Mouse (Mus musculus) MEL (cell line): ENCODE measurements around the gene Per1. TPM values are rescaled to one million over a fixed set of nuclear protein-coding genes. Genes with fewer than 3 reads are reported as not detected.
A peak's percentile ranks its signal among the peaks of the same experiment; 100 is the strongest.

Source experiments
- DNase-seq: peaks from one replicate; pipeline ENCODE4 v3.0.0; 2011; ENCODE audit warnings: low read depth, low spot score
- H3K27ac ChIP-seq: 2 replicates; pipeline ENCODE4 v1.5.1; 2012; ENCODE audit warnings: low read depth, mild to moderate bottlenecking, control low read depth, low read length, moderate library complexity; ENCODE audit not compliant: control insufficient read depth
- H3K27me3 ChIP-seq, 2 experiments: fragments of 150-350 bp in 1 of 2; sonication (generic) in 1 of 2; 2 replicates each; pipeline ENCODE4 v1.6.1; 2012; ENCODE audit warnings: low read length in 2 of 2, mild to moderate bottlenecking in 2 of 2, improper control_type of control experiment in 1 of 2, moderate library complexity in 1 of 2; ENCODE audit not compliant: insufficient read depth in 2 of 2, control insufficient read depth in 1 of 2
- H3K36me3 ChIP-seq, 2 experiments: 2 replicates each; pipeline ENCODE4 v1.6.1; 2012 to 2014; ENCODE audit warnings: low read length in 2 of 2, improper control_type of control experiment in 1 of 2, inconsistent platforms in 1 of 2, mild to moderate bottlenecking in 1 of 2; ENCODE audit not compliant: insufficient read depth in 2 of 2, control insufficient read depth in 1 of 2
- H3K4me1 ChIP-seq, 2 experiments: fragments of 150-350 bp in 1 of 2; sonication (generic) in 1 of 2; 2 replicates each; pipeline ENCODE4 v1.6.1; 2012; ENCODE audit warnings: low read length in 2 of 2, improper control_type of control experiment in 1 of 2, mild to moderate bottlenecking in 1 of 2; ENCODE audit not compliant: insufficient read depth in 2 of 2, control insufficient read depth in 1 of 2
- H3K4me3 ChIP-seq, 2 experiments: fragments of 150-350 bp in 1 of 2; sonication (generic) in 1 of 2; 2 replicates each; pipeline ENCODE4 v1.5.1; 2012; ENCODE audit warnings: low read depth in 2 of 2, low read length in 2 of 2, mild to moderate bottlenecking in 2 of 2, moderate library complexity in 2 of 2, control low read depth in 1 of 2, improper control_type of control experiment in 1 of 2; ENCODE audit not compliant: control insufficient read depth in 1 of 2, insufficient read depth in 1 of 2
- H3K79me2 ChIP-seq: 2 replicates; pipeline ENCODE4 v1.6.1; 2012; ENCODE audit warnings: mild to moderate bottlenecking, low read length, moderate library complexity; ENCODE audit not compliant: control insufficient read depth, poor library complexity, insufficient read depth
- H3K9ac ChIP-seq: 2 replicates; pipeline ENCODE4 v1.6.1; 2012; ENCODE audit warnings: low read depth, mild to moderate bottlenecking, control low read depth, low read length, moderate library complexity; ENCODE audit not compliant: control insufficient read depth, poor library complexity, severe bottlenecking
- H3K9me3 ChIP-seq: fragments of 150-350 bp; sonication (generic); replicated peaks from 2 replicates; pipeline ENCODE4 v1.6.1; 2012; ENCODE audit warnings: mild to moderate bottlenecking, low read length, improper control_type of control experiment, moderate library complexity; ENCODE audit not compliant: insufficient read depth
- CHD1 ChIP-seq: IDR thresholded peaks from 2 replicates; pipeline ENCODE4 v1.6.1; 2012; ENCODE audit warnings: low read depth, mild to moderate bottlenecking, inconsistent platforms, low read length, improper control_type of control experiment
- CTCF ChIP-seq, 3 experiments: IDR thresholded peaks in 2 of 3; conservative IDR thresholded peaks in 1 of 3; 2 replicates each; pipeline ENCODE4 v1.5.1; 2011 to 2012; ENCODE audit warnings: low read length in 3 of 3, low read depth in 2 of 3, mild to moderate bottlenecking in 2 of 3, improper control_type of control experiment in 1 of 3, inconsistent platforms in 1 of 3, mixed read lengths in 1 of 3, moderate library complexity in 1 of 3; ENCODE audit not compliant: control insufficient read depth in 1 of 3, insufficient read depth in 1 of 3, poor library complexity in 1 of 3, severe bottlenecking in 1 of 3
- E2F4 ChIP-seq: IDR thresholded peaks from 2 replicates; pipeline ENCODE4 v1.6.1; 2011; ENCODE audit warnings: low read depth, low read length, improper control_type of control experiment, borderline replicate concordance
- EP300 ChIP-seq, 2 experiments: IDR thresholded peaks; 2 replicates each; pipeline ENCODE4 v1.6.1; 2011; ENCODE audit warnings: improper control_type of control experiment in 2 of 2, low read length in 2 of 2, low read depth in 1 of 2, mild to moderate bottlenecking in 1 of 2
- GABPA ChIP-seq: IDR thresholded peaks from 2 replicates; pipeline ENCODE4 v1.6.1; 2012; ENCODE audit warnings: low read depth, mild to moderate bottlenecking, inconsistent platforms, low read length, improper control_type of control experiment, moderate library complexity
- GATA1 ChIP-seq: IDR thresholded peaks from 2 replicates; pipeline ENCODE4 v1.6.1; 2011; ENCODE audit warnings: low read depth, low read length, improper control_type of control experiment
- JUND ChIP-seq: IDR thresholded peaks from 2 replicates; pipeline ENCODE4 v1.6.1; 2011; ENCODE audit warnings: low read depth, mild to moderate bottlenecking, improper control_type of control experiment, low read length
- MAZ ChIP-seq: IDR thresholded peaks from 2 replicates; pipeline ENCODE4 v1.6.1; 2012; ENCODE audit warnings: low read depth, mild to moderate bottlenecking, inconsistent platforms, low read length, improper control_type of control experiment
- MEF2A ChIP-seq: IDR thresholded peaks from 2 replicates; pipeline ENCODE4 v1.6.1; 2014; ENCODE audit warnings: low read depth, mild to moderate bottlenecking, inconsistent platforms, low read length, improper control_type of control experiment; ENCODE audit not compliant: poor library complexity, insufficient replicate concordance, severe bottlenecking; ENCODE audit errors: extremely low read depth
- MYB ChIP-seq: IDR thresholded peaks from 2 replicates; pipeline ENCODE4 v1.6.1; 2011; ENCODE audit warnings: mild to moderate bottlenecking, low read depth, low read length, improper control_type of control experiment
- MYC ChIP-seq: IDR thresholded peaks from 2 replicates; pipeline ENCODE4 v1.6.1; 2011; ENCODE audit warnings: low read depth, mild to moderate bottlenecking, low read length, improper control_type of control experiment, moderate library complexity
- NRF1 ChIP-seq: IDR thresholded peaks from 2 replicates; pipeline ENCODE4 v1.6.1; 2014; ENCODE audit warnings: low read depth, mild to moderate bottlenecking, inconsistent platforms, low read length, improper control_type of control experiment, moderate library complexity; ENCODE audit not compliant: poor library complexity, insufficient read depth, severe bottlenecking
- POLR2A ChIP-seq, 2 experiments: IDR thresholded peaks; 2 replicates each; pipeline ENCODE4 v1.6.1; 2011 to 2012; ENCODE audit warnings: low read length in 2 of 2, mild to moderate bottlenecking in 2 of 2, control low read depth in 1 of 2, improper control_type of control experiment in 1 of 2, low read depth in 1 of 2, moderate library complexity in 1 of 2; ENCODE audit not compliant: control insufficient read depth in 1 of 2, insufficient read depth in 1 of 2, poor library complexity in 1 of 2
- POLR2AphosphoS2 ChIP-seq: IDR thresholded peaks from 2 replicates; pipeline ENCODE4 v1.6.1; 2011; ENCODE audit warnings: low read length, improper control_type of control experiment
- RAD21 ChIP-seq: IDR thresholded peaks from 2 replicates; pipeline ENCODE4 v1.6.1; 2011; ENCODE audit warnings: mild to moderate bottlenecking, low read depth, low read length, improper control_type of control experiment
- SMC3 ChIP-seq: IDR thresholded peaks from 2 replicates; pipeline ENCODE4 v1.6.1; 2011; ENCODE audit warnings: low read depth, low read length, improper control_type of control experiment
- TAL1 ChIP-seq: IDR thresholded peaks from 2 replicates; pipeline ENCODE4 v1.6.1; 2012; ENCODE audit warnings: mild to moderate bottlenecking, inconsistent platforms, low read length, moderate library complexity, mixed read lengths
- UBTF ChIP-seq: IDR thresholded peaks from 2 replicates; pipeline ENCODE4 v1.6.1; 2012; ENCODE audit warnings: low read depth, mild to moderate bottlenecking, inconsistent platforms, low read length, improper control_type of control experiment, moderate library complexity, borderline replicate concordance; ENCODE audit not compliant: insufficient read depth
- USF2 ChIP-seq, 2 experiments: IDR thresholded peaks; 2 replicates each; pipeline ENCODE4 v1.6.1; 2011 to 2012; ENCODE audit warnings: improper control_type of control experiment in 2 of 2, low read length in 2 of 2, borderline replicate concordance in 1 of 2, inconsistent platforms in 1 of 2, low read depth in 1 of 2, mild to moderate bottlenecking in 1 of 2; ENCODE audit not compliant: insufficient read depth in 1 of 2
- ZC3H11A ChIP-seq: IDR thresholded peaks from 2 replicates; pipeline ENCODE4 v1.6.1; 2012; ENCODE audit warnings: low read depth, mild to moderate bottlenecking, inconsistent platforms, low read length, improper control_type of control experiment
- ZKSCAN1 ChIP-seq: IDR thresholded peaks from 2 replicates; pipeline ENCODE4 v1.6.1; 2012; ENCODE audit warnings: low read depth, mild to moderate bottlenecking, inconsistent platforms, low read length, improper control_type of control experiment, moderate library complexity
- ZMIZ1 ChIP-seq: IDR thresholded peaks from 2 replicates; pipeline ENCODE4 v1.6.1; 2012; ENCODE audit warnings: low read depth, mild to moderate bottlenecking, inconsistent platforms, low read length, improper control_type of control experiment, moderate library complexity
- ZNF384 ChIP-seq: IDR thresholded peaks from 2 replicates; pipeline ENCODE4 v1.6.1; 2012; ENCODE audit warnings: low read depth, mild to moderate bottlenecking, inconsistent platforms, low read length, improper control_type of control experiment
- polyA plus RNA-seq, 2 experiments: library from polyadenylated mRNA; stranded (reverse) in 1 of 2; unstranded in 1 of 2; fragments of >175 nt in 1 of 2; fragments of >200 nt in 1 of 2; gene quantifications; 2 replicates each; pipeline versions ENCODE4 v1.2.1 to v1.2.4; 2012; ENCODE audit warnings: low replicate concordance in 2 of 2, low read depth in 1 of 2; ENCODE audit not compliant: insufficient read length in 2 of 2, insufficient read depth in 1 of 2, missing spikeins in 1 of 2
- total RNA-seq: library from RNA; depleted of rRNA; stranded (reverse); fragments of 300-350 nt; gene quantifications from 2 replicates; pipeline ENCODE4 v1.2.3, GENCODE M21; 2012

Per1 gene
- total and polyA plus RNA-seq, 3 experiments = 4.5 to 34.9 TPM; not detected in 1

DNA sequence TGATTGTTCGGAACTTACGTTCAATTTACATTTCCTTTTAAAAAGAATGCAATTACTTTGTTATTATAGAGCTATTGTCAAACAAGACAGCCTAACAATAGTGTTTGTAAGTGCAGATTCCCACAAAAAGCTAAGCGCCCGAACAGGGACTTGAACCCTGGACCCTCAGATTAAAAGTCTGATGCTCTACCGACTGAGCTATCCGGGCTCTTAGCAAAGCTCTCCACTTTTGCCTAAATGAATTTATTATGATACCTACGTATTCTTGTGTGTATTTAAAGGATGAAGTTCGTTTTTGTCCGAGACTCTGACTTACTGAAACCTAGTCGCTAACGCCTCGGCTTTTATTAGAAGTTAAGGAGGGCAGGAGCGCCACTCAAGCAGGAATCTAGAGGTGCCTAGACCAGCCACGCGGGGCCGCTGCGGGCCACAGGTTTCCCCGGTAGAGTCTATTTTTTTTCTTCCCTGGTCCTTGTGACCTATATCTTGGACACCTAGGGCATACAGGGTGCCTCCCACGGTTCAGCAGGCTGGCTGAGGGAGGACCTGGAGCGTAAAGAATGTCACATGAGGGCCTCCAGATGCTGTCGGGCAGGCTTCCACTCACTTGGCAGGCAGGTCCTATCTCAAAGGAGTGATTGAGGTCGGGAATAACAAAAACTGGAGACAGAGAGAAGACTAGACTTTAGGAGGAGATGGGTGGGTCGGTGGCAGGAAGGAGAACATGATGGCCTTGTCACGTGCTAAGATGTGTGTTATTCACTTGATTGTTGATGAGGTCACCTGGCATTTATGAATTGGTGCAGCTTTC lies 30.2 kb downstream of the Per1 start (continued):
- TF ChIP-seq ZMIZ1 (no peak), GABPA (no peak), MYC (no peak), ZC3H11A (no peak), CHD1 (no peak), POLR2A (IDR thresholded peaks at IDR 0.05; ENCODE audit: control insufficient read depth in 1 of 2, insufficient read depth in 1 of 2, low read depth in 1 of 2, low read length in 2 of 2, poor library complexity in 1 of 2) (no peak), UBTF (no peak; the same call in 1 of the 2 replicates), MEF2A (no peak), EP300 (IDR thresholded peaks at IDR 0.05; ENCODE audit: low read depth in 1 of 2, low read length in 2 of 2) (no peak), CTCF (IDR thresholded peaks at IDR 0.05 in 2 of 3, conservative IDR thresholded peaks at IDR 0.05 in 1 of 3; ENCODE audit: control insufficient read depth in 1 of 3, insufficient read depth in 1 of 3, low read depth in 2 of 3, low read length in 3 of 3, poor library complexity in 1 of 3, severe bottlenecking in 1 of 3) (peak; percentile 31 to 77 (median 76)), USF2 (IDR thresholded peaks at IDR 0.05; ENCODE audit: borderline replicate concordance in 1 of 2, insufficient read depth in 1 of 2, low read depth in 1 of 2, low read length in 2 of 2) (no peak), ZKSCAN1 (no peak), SMC3 (no peak; the same call in 1 of the 2 replicates), MAZ (no peak), RAD21 (peak; percentile 56), GATA1 (no peak)

DNA sequence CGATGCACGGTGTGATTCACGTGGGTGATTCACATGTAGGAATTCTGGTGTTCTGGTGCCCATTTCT lies 30.7 kb downstream of the Per1 start, which contains the start of gene Aloxe3:
Aloxe3 (plus strand) TSS at position 45 of the 67 bp plus-strand sequence.
- Histone ChIP-seq H3K36me3 (0 out of 4 replicates have a peak, but pooled peaks cover 0 to 2% of the 10 kb centered on the region in 2 experiments), H3K4me1 (peaks cover 0 to 9% of the 10 kb centered on the region in 2 experiments; a peak in 2 of 4 replicates), H3K27ac (peak within 1 kb of the TSS; percentile 1; the same call in 1 of the 2 replicates), H3K9ac (peak within 1 kb of the TSS; percentile 27), H3K79me2 (no peaks in the 10 kb centered on the region), H3K27me3 (no peaks in the 10 kb centered on the region), H3K4me3 (peak within 1 kb of the TSS; percentile 51 to 57), H3K9me3 (no peaks in the 10 kb centered on the region)
- no peak for TF ChIP-seq SMC3
- no peak for TF ChIP-seq NRF1
- TF ChIP-seq MYC = no peak
- TF ChIP-seq ZKSCAN1 = no peak
- no peak for TF ChIP-seq TAL1
- no peak for TF ChIP-seq ZNF384
- TF ChIP-seq GATA1 = no peak
- no peak for TF ChIP-seq UBTF
- no peak for TF ChIP-seq E2F4
- TF ChIP-seq POLR2AphosphoS2 = no peak
- TF ChIP-seq CTCF (IDR thresholded peaks at IDR 0.05 in 2 of 3, conservative IDR thresholded peaks at IDR 0.05 in 1 of 3; ENCODE audit: control insufficient read depth in 1 of 3, insufficient read depth in 1 of 3, low read depth in 2 of 3, low read length in 3 of 3, poor library complexity in 1 of 3, severe bottlenecking in 1 of 3) = no peak
- no peak for TF ChIP-seq GABPA
- TF ChIP-seq JUND = no peak
- no peak for TF ChIP-seq USF2 (IDR thresholded peaks at IDR 0.05; ENCODE audit: borderline replicate concordance in 1 of 2, insufficient read depth in 1 of 2, low read depth in 1 of 2, low read length in 2 of 2)
- no peak for TF ChIP-seq MYB
- DNase-seq = no peak
